Mouse (Mus musculus) midbrain, embryonic 15.5 days (tissue): ENCODE measurements around the gene Smyd1. TPM values are rescaled to one million over a fixed set of nuclear protein-coding genes. Genes with fewer than 3 reads are reported as not detected.

ENCODE experiments used
- ATAC-seq: fragments of 200-750 bp; cut with Nextera tagmentation; replicated peaks from 2 replicates; pipeline ENCODE4 v1.8.0; 2017; ENCODE audit warnings: moderate TSS enrichment
- H3K27ac ChIP-seq: fragments of 300-500 bp; sonication (generic); 2 replicates; pipeline ENCODE4 v1.5.1; 2015; ENCODE audit warnings: mild to moderate bottlenecking, inconsistent platforms
- H3K27me3 ChIP-seq: fragments of 300-500 bp; sonication (generic); replicated peaks from 2 replicates; pipeline ENCODE4 v1.6.1; 2015; ENCODE audit warnings: inconsistent platforms
- H3K36me3 ChIP-seq: fragments of 300-500 bp; sonication (generic); replicated peaks from 2 replicates; pipeline ENCODE4 v1.6.1; 2015; ENCODE audit warnings: inconsistent platforms
- H3K4me1 ChIP-seq: fragments of 300-500 bp; sonication (generic); 2 replicates; pipeline ENCODE4 v1.6.1; 2015; ENCODE audit warnings: inconsistent platforms
- H3K4me2 ChIP-seq: fragments of 300-500 bp; sonication (generic); 2 replicates; pipeline ENCODE4 v1.6.1; 2015; ENCODE audit warnings: inconsistent platforms, mild to moderate bottlenecking, moderate library complexity
- H3K4me3 ChIP-seq: fragments of 300-500 bp; sonication (generic); 2 replicates; pipeline ENCODE4 v1.5.1; 2015; ENCODE audit warnings: mild to moderate bottlenecking, inconsistent platforms
- H3K9ac ChIP-seq: fragments of 300-500 bp; sonication (generic); 2 replicates; pipeline ENCODE4 v1.6.1; 2015; ENCODE audit warnings: mild to moderate bottlenecking, inconsistent platforms
- H3K9me3 ChIP-seq: fragments of 300-500 bp; sonication (generic); 2 replicates; pipeline ENCODE4 v1.6.1; 2016; ENCODE audit warnings: inconsistent platforms
- WGBS: fragments of 180-500 bp; shearing (Covaris S2); methylation state at CpG from one replicate; pipeline ENCODE4 v1.1.7; 2015; ENCODE audit warnings: mixed read lengths; 5-methylcytosine and 5-hydroxymethylcytosine counted together
- polyA plus RNA-seq: library from polyadenylated mRNA; unstranded; fragments of >200 nt; fragmentation: Nextera tagmentation; extraction: Ambion mirVana; gene quantifications from 2 replicates; pipeline ENCODE4 v1.2.1, GENCODE M21; 2015

The Smyd1 gene
- polyA plus RNA-seq, 1 experiment from 2014 or later: 0.15 TPM

DNA sequence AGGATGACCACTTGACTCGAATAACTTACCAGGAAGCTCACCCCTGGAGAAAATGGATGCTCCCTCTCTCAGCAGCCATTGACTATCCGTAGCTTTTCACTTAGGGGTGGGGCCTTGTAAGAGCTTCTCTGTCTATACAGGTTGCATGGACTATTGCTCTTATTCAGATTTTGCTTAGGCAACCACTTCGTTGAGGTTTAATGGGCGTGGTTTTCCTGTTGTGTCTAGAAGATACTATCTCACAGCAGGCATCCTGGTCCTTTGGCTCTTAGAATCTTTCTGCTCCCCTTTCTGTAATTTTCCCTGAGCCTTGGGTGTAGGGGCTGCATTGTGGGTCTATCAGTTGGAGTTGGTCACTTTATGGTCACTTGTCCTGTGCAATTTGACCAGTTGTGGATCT lies 100.5 kb downstream of the Smyd1 start:
- H3K4me2 ChIP-seq: no peak overlapping the region
- H3K9ac ChIP-seq: no peak overlapping the region
- no peaks in the 10 kb centered on the region for H3K4me1 ChIP-seq
- H3K36me3 ChIP-seq: no peaks in the 10 kb centered on the region
- H3K9me3 ChIP-seq: no peaks in the 10 kb centered on the region
- no peaks in the 10 kb centered on the region for H3K27me3 ChIP-seq
- 89% methylated on average over 4 of the region's 4 CpGs for WGBS
- no peak overlapping the region for H3K4me3 ChIP-seq
- no peak overlapping the region for H3K27ac ChIP-seq
- no peak for ATAC-seq

DNA sequence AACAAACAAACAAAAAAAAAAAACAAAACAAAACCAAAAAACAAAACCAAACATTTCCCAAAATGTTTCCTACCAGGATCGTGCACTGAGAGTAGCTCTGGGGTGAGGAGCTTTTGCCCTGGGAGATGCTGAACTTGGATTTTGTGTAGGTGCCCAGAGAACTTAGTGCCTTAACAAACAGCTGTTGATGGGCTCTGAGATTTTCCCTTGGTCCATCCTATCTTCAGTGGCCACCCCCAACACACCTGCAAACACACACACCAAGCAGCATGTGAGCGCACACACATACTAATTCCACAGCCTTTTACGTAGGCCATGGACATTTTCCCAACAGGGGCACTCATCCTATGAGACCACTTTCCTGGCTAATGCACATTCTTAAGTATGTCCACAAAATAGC lies 109.6 kb downstream of the Smyd1 start:
- no peaks in the 10 kb centered on the region for H3K27me3 ChIP-seq
- no peak overlapping the region for H3K27ac ChIP-seq
- no peak overlapping the region for H3K9ac ChIP-seq
- 98% methylated on average over 3 of the region's 3 CpGs for WGBS
- no peak overlapping the region for H3K4me2 ChIP-seq
- no peak overlapping the region for H3K4me3 ChIP-seq
- no peaks in the 10 kb centered on the region for H3K36me3 ChIP-seq
- no peak for ATAC-seq
- H3K4me1 ChIP-seq: no peaks in the 10 kb centered on the region
- H3K9me3 ChIP-seq: no peaks in the 10 kb centered on the region

DNA sequence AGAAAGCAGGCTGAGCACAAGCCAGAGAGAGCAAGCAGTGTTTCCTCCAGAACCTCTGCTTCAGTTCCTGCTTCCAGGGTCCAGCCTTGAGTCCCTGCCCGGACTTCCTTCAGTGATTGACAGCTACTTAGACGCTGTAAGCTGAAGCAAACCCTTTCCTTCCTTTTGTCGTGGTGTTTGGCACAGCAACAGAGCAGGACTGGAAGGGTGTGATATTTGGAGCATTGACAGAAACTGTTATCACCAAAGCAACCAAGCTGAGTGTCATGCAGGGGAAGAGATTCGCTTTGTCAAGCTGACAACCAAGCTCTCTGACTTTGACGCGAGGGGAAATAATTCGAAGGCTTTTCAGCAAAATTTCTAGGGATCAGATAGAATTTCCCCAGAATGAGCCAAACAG lies 110.1 kb downstream of the Smyd1 start:
- Histone ChIP-seq H3K27me3 (no peaks in the 10 kb centered on the region), H3K9me3 (no peaks in the 10 kb centered on the region), H3K4me1 (no peaks in the 10 kb centered on the region), H3K4me2 (no peak overlapping the region), H3K36me3 (no peaks in the 10 kb centered on the region), H3K4me3 (no peak overlapping the region), H3K27ac (no peak overlapping the region), H3K9ac (no peak overlapping the region)
- 56% methylated on average over 7 of the region's 7 CpGs for WGBS
- no peak for ATAC-seq

DNA sequence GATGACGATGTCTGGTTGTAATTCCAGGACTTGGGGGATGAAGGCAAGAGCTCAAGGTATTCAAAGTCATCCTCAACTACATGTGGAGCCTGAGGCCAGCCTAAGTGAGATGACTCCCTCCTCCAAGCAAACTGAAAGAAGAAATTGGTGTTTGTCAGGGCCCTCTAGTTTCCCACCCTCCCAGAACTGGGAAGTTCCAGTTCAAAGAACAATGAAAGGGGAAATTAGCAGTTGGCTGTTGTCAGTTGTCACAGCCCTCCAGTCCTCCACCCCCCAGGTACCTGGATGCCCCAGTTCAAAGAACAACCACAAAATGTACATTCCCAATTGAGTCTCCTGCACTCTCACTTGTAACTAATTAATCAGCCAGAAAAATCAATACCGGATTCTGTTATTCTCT lies 113.3 kb downstream of the Smyd1 start:
- Histone ChIP-seq H3K27me3 (no peaks in the 10 kb centered on the region), H3K36me3 (no peaks in the 10 kb centered on the region), H3K27ac (no peak overlapping the region), H3K4me3 (no peak overlapping the region), H3K4me1 (no peaks in the 10 kb centered on the region), H3K9ac (no peak overlapping the region), H3K4me2 (no peak overlapping the region), H3K9me3 (no peaks in the 10 kb centered on the region)
- ATAC-seq: no peak
- WGBS: 80% methylated on average over 2 of the region's 2 CpGs

DNA sequence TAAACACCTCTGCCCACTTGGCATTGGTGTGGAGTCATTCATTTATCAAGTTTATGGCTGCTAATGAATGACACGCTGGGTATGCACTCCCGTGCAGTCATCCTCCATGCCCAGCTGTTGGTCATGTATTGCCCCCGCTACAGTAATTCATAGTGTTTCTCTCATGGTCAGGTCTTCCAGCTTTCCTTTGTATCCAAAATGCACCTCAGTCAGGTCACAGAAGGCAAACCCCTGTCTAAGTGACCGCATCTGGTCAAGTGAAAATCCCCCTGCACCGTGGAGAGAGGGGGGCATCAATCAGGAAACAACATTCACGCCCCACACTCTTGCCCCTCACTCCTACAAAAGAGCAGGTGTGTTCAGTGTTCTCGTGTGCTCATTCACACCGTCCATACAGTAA lies 117.9 kb downstream of the Smyd1 start:
- Histone ChIP-seq H3K36me3 (no peaks in the 10 kb centered on the region), H3K27ac (no peak overlapping the region), H3K4me2 (no peak overlapping the region), H3K27me3 (no peaks in the 10 kb centered on the region), H3K4me1 (no peaks in the 10 kb centered on the region), H3K9ac (no peak overlapping the region), H3K9me3 (no peaks in the 10 kb centered on the region), H3K4me3 (no peak overlapping the region)
- ATAC-seq: no peak
- WGBS: 93% methylated on average over 8 of the region's 8 CpGs

DNA sequence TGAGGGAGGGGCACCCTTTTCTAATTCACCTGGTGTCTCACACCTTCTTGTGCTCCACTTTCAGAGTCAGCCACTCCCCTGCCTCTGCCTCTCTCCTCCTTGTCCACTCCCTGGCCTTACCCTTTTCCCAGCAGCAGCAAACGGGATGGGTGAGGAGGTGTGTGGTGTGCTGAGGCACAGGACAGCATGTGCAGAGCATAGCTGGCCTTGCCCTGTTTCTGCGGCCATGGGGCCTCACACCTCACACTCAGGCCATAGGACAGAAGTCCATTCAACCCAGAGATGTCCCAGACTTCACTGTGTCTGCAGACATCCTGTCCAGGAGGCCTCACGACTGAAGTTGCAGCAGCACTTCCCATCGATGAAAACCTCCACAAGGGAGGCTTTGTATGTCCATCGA lies 118.4 kb downstream of the Smyd1 start:
- 88% methylated on average over 5 of the region's 5 CpGs for WGBS
- no peak for ATAC-seq
- no peak overlapping the region for H3K4me2 ChIP-seq
- H3K9ac ChIP-seq: no peak overlapping the region
- H3K4me3 ChIP-seq: no peak overlapping the region
- H3K27me3 ChIP-seq: no peaks in the 10 kb centered on the region
- H3K9me3 ChIP-seq: no peaks in the 10 kb centered on the region
- H3K4me1 ChIP-seq: no peaks in the 10 kb centered on the region
- no peaks in the 10 kb centered on the region for H3K36me3 ChIP-seq
- H3K27ac ChIP-seq: no peak overlapping the region

DNA sequence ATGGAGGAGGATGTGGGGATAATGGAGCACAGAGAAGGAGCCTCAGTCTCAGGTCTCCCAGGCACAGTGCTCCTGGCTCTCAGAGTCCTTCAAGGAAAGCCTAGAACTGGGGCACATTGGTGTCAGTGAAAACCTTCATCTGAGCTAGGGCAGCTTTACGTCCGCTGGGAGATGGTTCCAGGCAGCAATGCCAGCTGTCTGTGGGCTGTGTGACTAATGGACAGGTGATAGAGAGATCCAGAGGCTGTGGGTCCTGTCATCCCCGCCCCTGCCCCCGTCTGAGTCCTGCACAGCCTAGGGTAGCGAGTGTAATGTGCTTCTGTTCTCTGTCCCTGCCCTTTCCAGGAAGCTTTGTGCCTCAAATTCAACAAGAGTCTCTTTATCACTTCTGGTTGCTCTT lies 120.1 kb downstream of the Smyd1 start:
- Histone ChIP-seq H3K4me2 (no peak overlapping the region), H3K4me3 (no peak overlapping the region), H3K4me1 (no peaks in the 10 kb centered on the region), H3K27ac (no peak overlapping the region), H3K9me3 (no peaks in the 10 kb centered on the region), H3K36me3 (no peaks in the 10 kb centered on the region), H3K9ac (no peak overlapping the region), H3K27me3 (no peaks in the 10 kb centered on the region)
- WGBS: 70% methylated on average over 5 of the region's 5 CpGs
- ATAC-seq: no peak

DNA sequence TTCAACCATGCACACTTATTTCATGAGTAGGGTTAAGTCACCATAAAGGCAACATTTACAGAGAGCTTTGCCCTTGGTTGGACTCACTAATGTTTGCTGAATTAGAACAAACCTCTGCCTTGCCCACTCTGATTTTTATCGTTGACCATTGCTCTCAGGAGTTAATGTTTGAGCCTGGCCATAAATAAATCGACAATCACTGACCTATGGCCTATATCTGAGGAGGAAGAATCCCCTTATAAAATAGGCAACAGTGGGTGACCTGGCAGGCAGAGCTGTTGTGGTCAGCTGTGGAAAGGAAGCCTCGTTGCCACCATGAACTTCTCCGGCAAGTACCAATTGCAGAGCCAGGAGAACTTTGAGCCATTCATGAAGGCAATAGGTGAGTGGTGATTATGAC lies 122.4 kb downstream of the Smyd1 start, which contains the start of gene Fabp1:
TSS of gene Fabp1 (plus strand) at position 216 of the 400 bp plus-strand sequence.
- Histone ChIP-seq H3K9ac (no peak within 1 kb of the TSS), H3K36me3 (no peaks in the 10 kb centered on the region), H3K27ac (no peak within 1 kb of the TSS), H3K27me3 (no peaks in the 10 kb centered on the region), H3K4me2 (no peak within 1 kb of the TSS), H3K4me1 (no peaks in the 10 kb centered on the region), H3K4me3 (no peak within 1 kb of the TSS), H3K9me3 (no peaks in the 10 kb centered on the region)
- ATAC-seq: no peak
- WGBS: 86% methylated on average over 4 of the region's 4 CpGs

DNA sequence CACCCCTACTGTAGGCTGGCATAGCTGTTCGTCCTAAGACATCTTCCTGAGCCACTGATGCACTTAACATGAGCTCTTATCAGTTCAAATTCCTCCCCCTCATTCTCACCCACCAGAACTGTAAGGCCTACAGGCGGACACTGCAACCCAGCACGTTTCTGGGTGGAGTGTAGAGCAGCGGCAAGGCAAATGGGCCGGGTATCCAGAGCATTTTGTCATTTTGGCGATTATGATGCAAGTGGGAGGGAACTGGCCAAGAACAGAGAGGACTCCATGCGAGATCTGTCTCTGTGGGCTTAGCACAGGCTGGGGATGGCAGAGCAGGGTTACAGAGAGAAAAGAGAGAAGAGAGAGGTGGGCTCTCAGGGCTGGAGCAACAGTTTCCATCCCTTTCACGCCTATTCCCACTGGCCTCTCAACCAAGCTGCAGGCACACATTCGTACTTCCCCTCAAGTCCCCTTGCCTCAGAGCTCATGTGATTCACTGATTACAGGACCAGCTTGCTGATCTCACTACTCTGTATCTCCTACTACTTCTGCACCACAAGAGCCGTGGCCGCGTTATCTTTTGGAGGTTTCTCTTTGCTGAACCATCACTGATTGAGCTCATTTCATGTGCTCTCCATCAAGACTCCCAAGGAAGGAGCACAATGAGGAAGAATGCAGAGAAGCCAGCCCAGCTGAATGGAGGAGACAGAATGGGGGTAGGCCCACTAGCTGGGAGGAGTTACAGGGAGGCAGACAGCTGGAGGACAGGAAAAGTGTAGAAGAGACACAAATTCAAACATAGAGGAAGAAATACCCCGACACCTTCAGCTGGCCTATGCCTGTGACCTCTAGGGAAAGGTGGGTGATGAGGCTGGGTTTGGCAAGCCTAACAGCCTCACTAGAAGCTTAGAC lies 124.1 kb downstream of the Smyd1 start:
- H3K4me2 ChIP-seq: no peak overlapping the region
- no peak overlapping the region for H3K4me3 ChIP-seq
- no peaks in the 10 kb centered on the region for H3K9me3 ChIP-seq
- no peaks in the 10 kb centered on the region for H3K27me3 ChIP-seq
- no peak overlapping the region for H3K9ac ChIP-seq
- no peaks in the 10 kb centered on the region for H3K4me1 ChIP-seq
- no peaks in the 10 kb centered on the region for H3K36me3 ChIP-seq
- ATAC-seq: no peak
- 85% methylated on average over 13 of the region's 13 CpGs for WGBS
- H3K27ac ChIP-seq: no peak overlapping the region

DNA sequence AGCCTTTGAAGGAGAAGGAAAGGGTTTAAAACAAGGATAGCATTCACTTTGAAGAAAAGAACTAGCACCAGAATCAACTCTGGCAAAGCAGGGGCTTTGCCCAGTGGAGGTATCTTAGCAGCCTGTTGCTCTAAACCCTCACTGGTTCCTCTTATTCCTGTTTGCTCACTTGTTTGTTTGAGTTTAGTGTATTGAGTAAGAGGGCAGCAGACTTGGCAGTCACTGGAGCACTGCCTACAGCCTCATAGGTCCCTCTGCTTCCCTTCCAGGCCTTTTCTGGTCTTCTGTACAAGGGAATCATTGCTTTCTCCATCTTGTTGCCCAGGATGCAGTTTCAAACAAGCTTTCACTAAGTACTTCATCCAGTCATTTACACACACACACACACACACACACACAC lies 125.9 kb downstream of the Smyd1 start:
- no peak overlapping the region for H3K4me2 ChIP-seq
- no peak overlapping the region for H3K27ac ChIP-seq
- H3K27me3 ChIP-seq: no peaks in the 10 kb centered on the region
- H3K9me3 ChIP-seq: no peaks in the 10 kb centered on the region
- ATAC-seq: no peak
- no peak overlapping the region for H3K9ac ChIP-seq
- no peaks in the 10 kb centered on the region for H3K36me3 ChIP-seq
- no peak overlapping the region for H3K4me3 ChIP-seq
- no peaks in the 10 kb centered on the region for H3K4me1 ChIP-seq

DNA sequence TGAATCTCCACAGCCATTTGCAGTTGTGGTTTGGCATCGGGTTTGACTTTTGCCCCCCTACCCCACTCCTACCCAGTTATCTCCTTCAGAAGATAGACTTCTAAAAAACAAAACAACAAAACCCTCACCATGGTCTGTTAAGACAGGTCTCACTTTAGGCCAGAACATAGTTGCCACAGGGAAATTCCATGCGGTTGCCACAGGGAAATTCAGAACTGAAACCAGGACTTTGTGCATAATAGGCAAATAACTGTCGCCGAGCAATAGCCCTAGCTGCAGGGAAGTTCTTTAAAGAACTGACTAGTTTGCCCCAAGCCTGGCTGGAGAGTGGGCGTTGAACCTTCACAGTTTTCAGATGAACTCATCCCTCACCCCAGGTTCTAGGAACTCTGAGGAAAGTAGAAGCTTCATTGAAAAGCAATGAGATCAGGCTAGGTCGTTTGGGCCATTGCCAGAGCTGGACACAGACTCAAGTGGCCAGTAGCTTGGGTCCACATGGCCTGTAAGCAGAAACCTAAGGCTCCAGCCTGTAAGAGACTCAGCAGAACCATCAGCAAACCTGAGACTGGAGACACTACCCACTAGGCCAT lies 128.8 kb downstream of the Smyd1 start:
- no peak overlapping the region for H3K4me2 ChIP-seq
- no peaks in the 10 kb centered on the region for H3K9me3 ChIP-seq
- 81% methylated on average over 6 of the region's 6 CpGs for WGBS
- no peak for ATAC-seq
- no peaks in the 10 kb centered on the region for H3K4me1 ChIP-seq
- H3K27me3 ChIP-seq: no peaks in the 10 kb centered on the region
- no peak overlapping the region for H3K9ac ChIP-seq
- no peaks in the 10 kb centered on the region for H3K36me3 ChIP-seq
- H3K4me3 ChIP-seq: no peak overlapping the region
- H3K27ac ChIP-seq: no peak overlapping the region

DNA sequence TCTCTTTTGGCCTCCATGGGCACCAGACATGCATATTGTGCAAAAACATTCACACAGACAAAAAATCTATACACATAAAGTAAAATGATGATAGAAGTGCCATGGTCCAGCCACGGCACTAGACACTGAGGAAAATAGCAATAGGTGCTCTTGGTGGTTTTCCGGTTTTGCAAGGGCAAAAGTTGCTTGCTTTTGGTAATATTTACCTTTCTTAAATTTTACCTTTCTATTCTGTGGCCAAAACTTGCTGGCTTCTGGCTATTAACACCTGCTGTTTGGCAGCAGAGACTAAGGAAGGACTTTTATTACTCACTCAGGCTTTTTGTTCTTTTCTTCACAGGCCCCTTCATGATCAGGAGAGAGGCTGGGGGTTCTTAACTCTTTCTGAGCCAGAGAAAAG lies 131.5 kb downstream of the Smyd1 start:
- ATAC-seq: no peak
- Histone ChIP-seq H3K9me3 (no peaks in the 10 kb centered on the region), H3K9ac (no peak overlapping the region), H3K4me1 (no peaks in the 10 kb centered on the region), H3K4me3 (no peak overlapping the region), H3K36me3 (no peaks in the 10 kb centered on the region), H3K4me2 (no peak overlapping the region), H3K27me3 (no peaks in the 10 kb centered on the region), H3K27ac (no peak overlapping the region)
- 91% methylated on average over 2 of the region's 2 CpGs for WGBS

DNA sequence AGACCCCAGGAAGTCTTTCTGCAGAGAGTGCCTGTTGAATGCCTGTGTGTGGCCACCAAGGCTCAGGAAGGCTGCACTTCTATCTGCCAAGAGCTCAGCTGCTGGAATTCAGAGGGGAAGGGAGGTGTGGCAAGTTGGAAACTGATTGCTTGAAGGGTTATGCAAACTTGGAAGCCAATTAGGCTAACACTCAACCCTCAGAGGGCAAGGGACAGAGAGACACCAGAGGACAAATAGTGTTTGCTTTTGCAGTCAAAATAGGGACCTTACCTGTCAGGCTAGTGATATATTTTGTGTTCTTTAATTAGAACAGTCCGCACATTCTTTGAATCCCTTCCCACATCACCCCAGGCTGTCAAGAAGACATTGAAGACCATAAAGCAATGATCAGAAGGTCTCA lies 132.5 kb downstream of the Smyd1 start:
- no peak overlapping the region for H3K9ac ChIP-seq
- no peak overlapping the region for H3K4me3 ChIP-seq
- H3K9me3 ChIP-seq: no peaks in the 10 kb centered on the region
- H3K4me2 ChIP-seq: no peak overlapping the region
- no peak for ATAC-seq
- H3K36me3 ChIP-seq: no peaks in the 10 kb centered on the region
- 77% methylated on average over 1 of the region's 1 CpGs for WGBS
- no peaks in the 10 kb centered on the region for H3K27me3 ChIP-seq
- H3K4me1 ChIP-seq: no peaks in the 10 kb centered on the region
- no peak overlapping the region for H3K27ac ChIP-seq
